In genomic region chr2:77974366-77974765, GRCm38 (mm10) we compare ENCODE assay signal across 16 mouse cellular contexts.
"Had no signal": no experiment of that assay in that cellular context is flagged by ENCODE, and none has a peak within 500 bp of the region (broad histone marks: within the 10 kb centered on the region; RNA-seq: fewer than 3 reads in every experiment).

No protein-coding gene starts in this region.

- H3K4me2 ChIP-seq: neural tube, embryonic 13.5 days; neural tube, embryonic 15.5 days; stomach, embryonic 15.5 days had no signal

- H3K9ac ChIP-seq: neural tube, embryonic 13.5 days; neural tube, embryonic 15.5 days; stomach, embryonic 15.5 days had no signal

- H3K9me3 ChIP-seq: neural tube, embryonic 13.5 days; neural tube, embryonic 15.5 days; stomach, embryonic 15.5 days had no signal

- H3K4me3 ChIP-seq: neural tube, embryonic 13.5 days; neural tube, embryonic 15.5 days; stomach, embryonic 15.5 days had no signal

- H3K36me3 ChIP-seq: neural tube, embryonic 13.5 days; neural tube, embryonic 15.5 days; stomach, embryonic 15.5 days had no signal

- DNase-seq: retina, postnatal 1 day; right cerebral cortex, adult 18-20 months; right cerebral cortex, postnatal 14 days; right cerebral cortex, postnatal 25 days; right cerebral cortex, postnatal 4 days; spleen, adult 18-20 months; thymus, adult 18-20 months; thymus, adult 2 months; thymus, postnatal 14 days; thymus, postnatal 25 days; thymus, postnatal 36 days; thymus, postnatal 4 days had no signal

- H3K27ac ChIP-seq: neural tube, embryonic 13.5 days; neural tube, embryonic 15.5 days; stomach, embryonic 15.5 days; stomach, postnatal 0 days had no signal

- H3K27me3 ChIP-seq: neural tube, embryonic 13.5 days; neural tube, embryonic 15.5 days; stomach, embryonic 15.5 days had no signal

- H3K4me1 ChIP-seq: neural tube, embryonic 13.5 days; neural tube, embryonic 15.5 days; stomach, embryonic 15.5 days had no signal
